Mouse (Mus musculus) liver, adult (tissue): Measurements from ENCODE around the gene Cldn18.

ENCODE experiments used
- GATA4 ChIP-seq: IDR thresholded peaks from 2 replicates; pipeline ENCODE4 v1.6.1; 2014; ENCODE audit warnings: mild to moderate bottlenecking, low read length; ENCODE audit not compliant: insufficient replicate concordance

Gene Cldn18

DNA sequence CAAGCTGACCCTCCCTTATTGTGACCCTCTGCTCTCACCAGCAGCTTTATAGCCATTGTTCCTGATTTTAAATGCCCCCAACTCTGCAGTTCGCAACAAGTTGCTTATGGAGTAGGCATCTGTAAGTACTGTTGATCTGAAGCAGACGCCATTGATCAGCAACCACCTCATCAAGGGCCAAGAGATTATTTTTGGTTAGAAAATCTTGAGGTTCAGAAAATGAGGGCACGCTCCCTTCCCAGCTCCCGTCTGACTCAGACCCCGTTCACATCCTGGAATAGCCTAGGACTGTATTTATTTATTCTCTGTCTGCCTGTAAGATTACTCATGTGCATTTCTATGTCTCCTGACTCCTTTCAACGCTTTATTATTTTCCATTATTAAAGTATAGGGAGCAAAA lies 71.7 kb downstream of the Cldn18 start:
- TF ChIP-seq GATA4, result no peak

DNA sequence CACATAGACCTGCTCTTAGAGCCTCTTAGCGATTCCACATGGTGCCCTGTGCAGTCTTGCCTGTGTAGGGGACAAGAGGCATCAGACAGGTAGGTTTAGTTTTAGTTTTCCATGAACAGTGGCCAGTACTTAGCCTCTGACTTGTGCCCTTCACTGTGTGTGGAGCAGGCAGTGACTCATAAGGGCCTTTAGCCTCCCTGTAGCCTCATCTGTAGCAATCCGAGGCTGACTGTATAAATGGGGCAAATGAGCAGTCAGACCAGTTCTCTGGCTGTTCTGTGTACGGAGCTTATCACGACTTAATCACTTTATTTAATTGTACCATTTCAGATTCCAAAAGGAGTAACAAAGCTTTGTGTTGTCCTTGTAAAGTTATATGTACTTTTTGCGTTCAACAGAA lies 77.1 kb downstream of the Cldn18 start:
- TF ChIP-seq GATA4, result no peak
